Mouse (Mus musculus): ENCODE data around the gene Mcoln3.
A peak's percentile ranks its signal among the peaks of the same experiment; 100 is the strongest.

Gene Mcoln3

DNA sequence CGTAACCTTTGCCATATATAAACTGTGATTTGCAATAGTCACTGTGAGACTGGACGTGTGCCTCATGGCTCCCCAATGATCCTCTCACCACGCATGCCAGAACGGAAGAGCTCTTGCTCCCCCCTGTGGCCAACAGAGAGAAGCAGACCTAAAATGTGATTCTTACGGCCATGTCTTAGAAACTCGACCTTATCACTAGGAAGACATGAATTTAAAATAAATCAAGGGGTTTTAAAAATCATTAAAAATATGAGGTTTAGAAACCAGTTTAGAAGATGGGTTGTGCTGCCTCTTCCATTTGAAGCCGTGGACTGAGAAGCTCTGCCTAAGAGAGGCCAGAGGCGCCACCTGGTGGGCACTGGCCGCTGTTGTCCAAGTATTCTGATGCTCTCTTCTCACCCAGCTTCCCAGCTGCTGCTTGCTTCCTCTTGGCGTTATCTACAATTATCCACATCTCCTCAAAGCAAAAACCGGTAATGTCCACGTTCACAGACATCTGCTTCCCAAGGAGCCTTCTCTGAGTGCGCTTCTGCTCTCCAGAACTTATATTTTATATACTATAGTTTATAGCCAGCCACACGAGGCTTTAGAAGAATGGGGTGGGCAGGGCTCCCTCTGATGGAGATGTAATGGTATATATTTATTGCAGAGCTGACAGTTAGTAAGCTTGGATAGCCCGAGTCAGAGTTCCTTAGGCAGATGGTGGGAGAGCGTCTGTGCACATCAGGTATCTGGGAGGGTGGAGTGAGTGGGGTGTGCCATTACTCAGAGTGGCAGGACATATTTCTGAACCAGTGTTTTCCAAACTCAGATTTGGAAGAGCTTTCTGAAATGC lies 60.7 kb downstream of the Mcoln3 start:
- peak; percentile 88 for DNase-seq

- DNase-seq: no peak
Observed at GRCm38 (mm10) chr3:146180341-146180740, 63.1 kb downstream of the Mcoln3 start.

DNA sequence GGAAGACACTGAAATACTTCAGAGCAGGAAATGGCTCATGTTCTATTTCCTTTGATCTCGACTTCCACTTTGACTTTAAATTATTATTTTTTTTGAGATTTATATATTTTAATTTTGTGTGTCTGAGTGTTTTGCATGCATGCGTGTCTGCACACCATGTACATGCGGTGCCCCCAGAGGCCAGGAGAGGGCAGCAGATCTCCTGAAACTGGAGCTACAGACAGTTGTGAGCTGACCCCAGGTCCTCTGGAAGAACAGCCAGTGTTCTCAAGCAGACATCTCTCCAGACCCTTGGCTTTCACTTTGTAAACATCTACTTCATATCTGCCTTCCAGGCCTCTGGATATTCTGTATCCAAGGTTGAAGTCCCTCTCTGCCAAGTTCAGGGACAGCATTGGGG lies 63.7 kb downstream of the Mcoln3 start:
- DNase-seq: peak; percentile 68

DNA sequence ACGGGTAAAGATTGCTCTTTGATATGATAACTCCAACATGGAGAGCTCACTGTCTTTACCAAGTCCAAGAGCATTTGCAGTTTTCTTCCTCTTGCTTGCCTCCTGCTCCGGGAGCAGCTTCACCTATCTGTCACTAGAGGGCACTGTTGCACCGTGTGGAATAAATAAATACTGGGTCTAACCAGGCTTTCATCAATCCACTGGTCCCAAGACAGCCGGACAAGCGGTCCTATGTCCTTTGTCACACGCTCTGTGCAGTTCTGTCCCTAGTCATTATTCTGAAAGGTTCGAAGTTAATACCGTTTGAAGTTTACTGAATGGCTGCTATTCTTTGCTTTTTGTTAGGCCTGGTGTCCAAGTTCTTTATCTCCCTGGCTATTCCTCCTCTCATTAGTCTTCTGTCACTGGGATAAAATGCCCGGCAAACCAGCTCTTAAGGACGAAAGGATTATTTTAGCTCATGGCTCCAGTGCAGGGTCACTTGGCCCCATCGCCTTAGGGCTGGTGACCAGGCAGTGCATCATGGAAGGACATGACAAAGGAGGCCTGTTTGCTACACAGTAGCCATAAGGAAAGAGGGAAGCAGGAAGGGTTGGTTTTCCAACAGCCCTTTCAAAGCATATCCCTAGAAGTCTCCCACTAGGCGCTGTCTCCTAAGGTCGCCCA lies 67.9 kb downstream of the Mcoln3 start:
- DNase-seq: peak; percentile 91

DNA sequence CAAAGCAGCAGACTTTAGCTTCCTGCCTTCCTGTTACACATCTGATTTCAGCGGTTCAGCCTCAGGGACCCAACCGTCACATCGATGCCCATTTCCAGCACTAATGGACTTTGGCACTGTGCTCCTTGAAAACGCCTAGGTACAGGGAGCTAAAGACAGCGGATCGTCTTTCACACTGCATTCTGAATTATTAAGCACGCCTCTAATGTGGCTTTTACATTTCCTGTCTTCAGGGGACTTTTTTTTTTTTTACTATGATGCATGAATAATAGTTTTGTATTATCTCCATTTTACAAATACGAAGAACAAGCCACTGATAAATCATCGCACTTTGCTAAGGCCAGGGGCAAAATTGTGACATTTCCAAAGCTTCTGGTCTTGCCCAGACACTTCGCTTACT lies 68.8 kb downstream of the Mcoln3 start:
- DNase-seq: peak; percentile 70

- no peak for DNase-seq
Observed at GRCm38 (mm10) chr3:146189933-146190332, 72.7 kb downstream of the Mcoln3 start.
